Mouse (Mus musculus): ENCODE data around the gene F11r. TPM values are rescaled to one million over a fixed set of nuclear protein-coding genes. Genes with fewer than 3 reads are reported as not detected.

The F11r gene
- polyA plus RNA-seq, 1 experiment: 28.6 TPM

- TF ChIP-seq CTCF (IDR thresholded peaks at IDR 0.05; ENCODE audit: control insufficient read depth, insufficient read depth, insufficient replicate concordance, low read depth, low read length): no peak
- Histone ChIP-seq H3K4me1 (ENCODE audit: control insufficient read depth, insufficient read depth, low read length) (no peaks in the 10 kb centered on the region), H3K27ac (ENCODE audit: control insufficient read depth, insufficient read depth, low read depth, low read length) (no peak overlapping the region), H3K27me3 (ENCODE audit: control insufficient read depth, insufficient read depth, low read length) (no peaks in the 10 kb centered on the region), H3K4me3 (ENCODE audit: control insufficient read depth, low read depth, low read length) (no peak overlapping the region), H3K36me3 (ENCODE audit: control insufficient read depth, insufficient read depth, low read length) (no peaks in the 10 kb centered on the region)
These were observed 10.4 kb downstream of the F11r start for GRCm38 (mm10) chr1:171447692-171448091.

GRCm38 (mm10) chr1:171450062-171450461 is 12.7 kb downstream of the F11r start:
- Histone ChIP-seq H3K4me1 (ENCODE audit: control insufficient read depth, insufficient read depth, low read length) (no peaks in the 10 kb centered on the region), H3K27ac (ENCODE audit: control insufficient read depth, insufficient read depth, low read depth, low read length) (no peak overlapping the region), H3K27me3 (ENCODE audit: control insufficient read depth, insufficient read depth, low read length) (no peaks in the 10 kb centered on the region), H3K4me3 (ENCODE audit: control insufficient read depth, low read depth, low read length) (no peak overlapping the region), H3K36me3 (ENCODE audit: control insufficient read depth, insufficient read depth, low read length) (no peaks in the 10 kb centered on the region)
- TF ChIP-seq CTCF (IDR thresholded peaks at IDR 0.05; ENCODE audit: control insufficient read depth, insufficient read depth, insufficient replicate concordance, low read depth, low read length): no peak
- no peak for TF ChIP-seq POLR2A (IDR thresholded peaks at IDR 0.05; ENCODE audit: control insufficient read depth, low read depth, low read length)

GRCm38 (mm10) chr1:171451001-171451400 is 13.7 kb downstream of the F11r start:
- TF ChIP-seq POLR2A (IDR thresholded peaks at IDR 0.05; ENCODE audit: control insufficient read depth, low read depth, low read length) (no peak), CTCF (IDR thresholded peaks at IDR 0.05; ENCODE audit: control insufficient read depth, insufficient read depth, insufficient replicate concordance, low read depth, low read length) (no peak)

GRCm38 (mm10) chr1:171452522-171452921 is 15.2 kb downstream of the F11r start:
- no peak overlapping the region for H3K27ac ChIP-seq (ENCODE audit: control insufficient read depth, insufficient read depth, low read depth, low read length)
- no peaks in the 10 kb centered on the region for H3K27me3 ChIP-seq (ENCODE audit: control insufficient read depth, insufficient read depth, low read length)
- H3K36me3 ChIP-seq (ENCODE audit: control insufficient read depth, insufficient read depth, low read length): no peaks in the 10 kb centered on the region
- TF ChIP-seq CTCF (IDR thresholded peaks at IDR 0.05; ENCODE audit: control insufficient read depth, insufficient read depth, insufficient replicate concordance, low read depth, low read length) (no peak), POLR2A (IDR thresholded peaks at IDR 0.05; ENCODE audit: control insufficient read depth, low read depth, low read length) (no peak)
- H3K4me3 ChIP-seq (ENCODE audit: control insufficient read depth, low read depth, low read length): no peak overlapping the region
- no peaks in the 10 kb centered on the region for H3K4me1 ChIP-seq (ENCODE audit: control insufficient read depth, insufficient read depth, low read length)

More at GRCm38 (mm10) chr1:171451001-171451400, 13.7 kb downstream of the F11r start:
- Histone ChIP-seq H3K4me3 (ENCODE audit: control insufficient read depth, low read depth, low read length) (no peak overlapping the region), H3K27ac (ENCODE audit: control insufficient read depth, insufficient read depth, low read depth, low read length) (no peak overlapping the region), H3K36me3 (ENCODE audit: control insufficient read depth, insufficient read depth, low read length) (no peaks in the 10 kb centered on the region), H3K4me1 (ENCODE audit: control insufficient read depth, insufficient read depth, low read length) (no peaks in the 10 kb centered on the region), H3K27me3 (ENCODE audit: control insufficient read depth, insufficient read depth, low read length) (no peaks in the 10 kb centered on the region)

- H3K27ac ChIP-seq (ENCODE audit: control insufficient read depth, insufficient read depth, low read depth, low read length): no peak overlapping the region
- no peaks in the 10 kb centered on the region for H3K4me1 ChIP-seq (ENCODE audit: control insufficient read depth, insufficient read depth, low read length)
- H3K4me3 ChIP-seq (ENCODE audit: control insufficient read depth, low read depth, low read length): no peak overlapping the region
- TF ChIP-seq POLR2A (IDR thresholded peaks at IDR 0.05; ENCODE audit: control insufficient read depth, low read depth, low read length) (no peak), CTCF (IDR thresholded peaks at IDR 0.05; ENCODE audit: control insufficient read depth, insufficient read depth, insufficient replicate concordance, low read depth, low read length) (no peak)
- no peaks in the 10 kb centered on the region for H3K27me3 ChIP-seq (ENCODE audit: control insufficient read depth, insufficient read depth, low read length)
- no peaks in the 10 kb centered on the region for H3K36me3 ChIP-seq (ENCODE audit: control insufficient read depth, insufficient read depth, low read length)
These were observed 15.6 kb downstream of the F11r start for GRCm38 (mm10) chr1:171452923-171453322.

- TF ChIP-seq POLR2A (IDR thresholded peaks at IDR 0.05; ENCODE audit: control insufficient read depth, low read depth, low read length) (no peak), CTCF (IDR thresholded peaks at IDR 0.05; ENCODE audit: control insufficient read depth, insufficient read depth, insufficient replicate concordance, low read depth, low read length) (no peak)
- Histone ChIP-seq H3K27me3 (ENCODE audit: control insufficient read depth, insufficient read depth, low read length) (no peaks in the 10 kb centered on the region), H3K4me1 (ENCODE audit: control insufficient read depth, insufficient read depth, low read length) (no peaks in the 10 kb centered on the region), H3K4me3 (ENCODE audit: control insufficient read depth, low read depth, low read length) (no peak overlapping the region), H3K27ac (ENCODE audit: control insufficient read depth, insufficient read depth, low read depth, low read length) (no peak overlapping the region), H3K36me3 (ENCODE audit: control insufficient read depth, insufficient read depth, low read length) (no peaks in the 10 kb centered on the region)
These were observed 17.6 kb downstream of the F11r start for GRCm38 (mm10) chr1:171454926-171455325.

GRCm38 (mm10) chr1:171457568-171457967 is 20.2 kb downstream of the F11r start:
- Histone ChIP-seq H3K4me1 (ENCODE audit: control insufficient read depth, insufficient read depth, low read length) (no peaks in the 10 kb centered on the region), H3K4me3 (ENCODE audit: control insufficient read depth, low read depth, low read length) (no peak overlapping the region), H3K27me3 (ENCODE audit: control insufficient read depth, insufficient read depth, low read length) (no peaks in the 10 kb centered on the region), H3K27ac (ENCODE audit: control insufficient read depth, insufficient read depth, low read depth, low read length) (no peak overlapping the region), H3K36me3 (ENCODE audit: control insufficient read depth, insufficient read depth, low read length) (no peaks in the 10 kb centered on the region)
- TF ChIP-seq CTCF (IDR thresholded peaks at IDR 0.05; ENCODE audit: control insufficient read depth, insufficient read depth, insufficient replicate concordance, low read depth, low read length) (no peak), POLR2A (IDR thresholded peaks at IDR 0.05; ENCODE audit: control insufficient read depth, low read depth, low read length) (no peak)

GRCm38 (mm10) chr1:171459791-171460190 is 22.5 kb downstream of the F11r start:
- H3K27me3 ChIP-seq (ENCODE audit: control insufficient read depth, insufficient read depth, low read length): no peaks in the 10 kb centered on the region
- no peak overlapping the region for H3K4me3 ChIP-seq (ENCODE audit: control insufficient read depth, low read depth, low read length)
- TF ChIP-seq POLR2A (IDR thresholded peaks at IDR 0.05; ENCODE audit: control insufficient read depth, low read depth, low read length) (no peak), CTCF (IDR thresholded peaks at IDR 0.05; ENCODE audit: control insufficient read depth, insufficient read depth, insufficient replicate concordance, low read depth, low read length) (no peak)
- H3K27ac ChIP-seq (ENCODE audit: control insufficient read depth, insufficient read depth, low read depth, low read length): no peak overlapping the region
- no peaks in the 10 kb centered on the region for H3K4me1 ChIP-seq (ENCODE audit: control insufficient read depth, insufficient read depth, low read length)
- H3K36me3 ChIP-seq (ENCODE audit: control insufficient read depth, insufficient read depth, low read length): no peaks in the 10 kb centered on the region

All from testis, adult 2 months (tissue).